Mouse (Mus musculus) kidney, adult 11 months (tissue): ENCODE data around the gene Med16.
A peak's percentile ranks its signal among the peaks of the same experiment; 100 is the strongest.

Experiments
- DNase-seq: peaks from one replicate; pipeline ENCODE4 v3.0.0; 2022

The Med16 gene

DNA sequence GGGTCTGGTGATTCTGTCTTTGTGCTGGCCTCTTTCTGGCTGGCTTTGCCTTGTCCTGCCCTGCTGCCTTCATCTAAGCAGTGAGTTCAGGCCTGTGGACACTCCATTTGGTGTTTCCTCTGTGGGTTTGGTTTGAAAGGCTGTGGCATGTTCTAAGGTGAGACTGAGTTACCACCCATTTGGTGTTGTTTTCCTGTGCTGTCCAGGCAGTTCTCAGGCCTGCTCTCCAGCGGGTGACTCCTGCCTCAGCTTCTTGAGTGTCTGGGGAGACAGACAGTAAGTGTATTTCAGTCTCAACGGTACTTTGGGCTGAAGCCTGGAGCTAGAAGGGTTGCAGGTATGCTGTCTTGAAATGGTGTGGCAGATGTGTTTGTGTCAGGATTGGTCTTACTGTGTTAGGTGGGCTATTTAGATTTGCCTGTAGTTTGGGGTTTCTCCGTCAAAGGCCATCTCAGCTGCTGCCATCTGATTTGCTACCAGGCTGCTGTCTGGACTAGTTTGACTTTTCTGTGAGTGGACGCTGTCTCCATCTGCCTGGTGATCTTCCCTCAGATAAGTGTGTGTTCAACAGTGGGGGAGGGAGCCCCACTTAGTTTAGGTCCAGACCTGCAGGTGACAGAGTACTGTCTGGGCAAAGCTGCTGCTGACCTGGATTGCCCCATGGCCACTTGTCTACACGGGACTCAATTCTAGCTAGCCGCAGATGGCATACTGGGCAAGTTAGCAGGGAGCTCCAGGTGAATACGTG, 51.8 kb downstream of the Med16 start:
- peak; percentile 33 for DNase-seq

GRCm38 (mm10) chr10:79856280-79856679, 52.4 kb downstream of the Med16 start:
- DNase-seq, result no peak

GRCm38 (mm10) chr10:79855558-79856184, 53.1 kb downstream of the Med16 start:
- peak; percentile 96 for DNase-seq

DNA sequence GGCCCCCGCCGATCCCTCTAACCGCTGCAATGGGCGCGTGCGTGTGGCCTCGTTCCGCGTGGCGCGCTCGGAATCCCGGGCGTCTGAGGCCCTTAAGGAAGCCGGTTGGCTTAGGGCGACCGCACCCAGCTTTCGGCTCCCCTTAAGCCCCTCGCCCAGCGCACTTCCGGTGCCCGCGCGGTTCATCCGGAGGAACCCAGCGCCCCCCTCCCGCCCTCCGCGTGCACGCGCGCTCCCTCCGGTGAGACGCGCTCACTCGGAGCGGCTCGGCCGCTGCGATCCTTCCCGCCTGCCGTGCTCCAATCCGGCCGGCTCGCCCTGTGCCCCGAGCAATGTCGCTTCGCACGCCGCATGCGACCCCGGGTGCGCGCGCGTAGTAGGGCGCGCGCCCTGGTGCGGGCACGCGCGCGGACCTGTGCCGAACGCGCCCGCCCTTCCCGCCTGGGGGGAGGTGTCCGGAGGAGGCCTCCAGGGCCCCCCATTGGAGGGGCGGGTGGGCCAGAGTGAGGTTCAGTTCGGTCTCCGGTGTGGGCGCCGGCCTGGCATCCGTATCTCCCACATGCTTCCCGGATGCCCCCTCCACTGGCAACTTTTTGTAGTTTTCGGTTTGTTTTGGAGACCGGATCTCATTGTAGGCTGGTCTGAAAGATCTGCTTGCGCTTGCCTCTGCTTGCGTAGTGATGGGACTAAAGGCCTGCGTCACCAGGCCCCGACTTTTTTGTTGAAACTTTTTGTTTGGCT, 53.8 kb downstream of the Med16 start:
- peak; percentile 67 for DNase-seq

DNA sequence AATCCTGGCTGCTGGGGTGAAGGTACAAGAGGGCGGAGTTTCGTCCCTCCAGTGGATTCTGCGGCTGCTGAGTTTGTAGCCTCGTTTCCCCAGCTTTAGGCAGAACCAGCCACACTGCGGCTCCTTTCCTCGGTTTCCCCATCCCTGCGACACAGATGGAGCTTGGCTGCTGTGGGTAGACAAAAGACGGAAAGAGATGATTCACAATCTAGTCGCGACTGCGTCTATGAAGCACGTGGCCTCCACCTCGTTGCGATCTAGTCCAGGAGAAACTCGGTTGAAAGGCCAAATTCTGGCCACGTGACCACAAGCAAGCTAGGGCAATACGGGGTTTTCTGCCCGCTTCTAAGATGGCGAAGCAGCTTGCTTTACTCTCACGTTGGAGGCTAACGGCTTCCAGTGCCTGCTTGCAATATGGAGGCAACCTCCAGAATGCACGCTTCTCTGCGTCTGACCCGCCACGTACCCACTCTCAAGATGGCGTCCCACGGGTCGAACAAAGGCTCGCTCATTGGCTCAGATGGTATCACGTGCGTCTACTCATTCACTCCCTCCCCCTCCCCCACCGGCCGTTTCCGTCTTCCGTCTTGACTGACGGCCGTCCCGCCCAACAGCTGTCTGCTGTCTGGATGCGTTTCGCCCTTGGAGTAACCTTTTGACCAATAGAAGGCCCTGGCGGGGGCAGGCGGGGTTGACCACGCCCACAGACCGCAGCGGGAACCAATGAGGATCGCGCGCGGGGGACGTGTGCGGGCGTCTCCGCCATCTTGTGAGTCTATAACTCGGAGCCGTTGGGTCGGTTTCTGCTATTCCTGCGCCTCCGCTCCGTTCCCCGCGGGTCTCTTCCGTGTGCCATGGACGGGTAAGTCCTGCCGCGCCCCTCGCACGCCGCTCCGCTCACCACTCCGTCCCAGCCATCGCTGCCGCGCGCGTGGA, 54.6 kb downstream of the Med16 start, which contains the start of gene Ptbp1:
Ptbp1 (plus strand) TSS at position 568 of the 936 bp plus-strand sequence.
- peak; percentile 99 for DNase-seq

GRCm38 (mm10) chr10:79853392-79853791, 55.3 kb downstream of the Med16 start:
- peak; percentile 95 for DNase-seq

GRCm38 (mm10) chr10:79852827-79853226, 55.9 kb downstream of the Med16 start:
- DNase-seq, result no peak

GRCm38 (mm10) chr10:79852107-79852789, 56.5 kb downstream of the Med16 start:
- DNase-seq, result peak; percentile 76

DNA sequence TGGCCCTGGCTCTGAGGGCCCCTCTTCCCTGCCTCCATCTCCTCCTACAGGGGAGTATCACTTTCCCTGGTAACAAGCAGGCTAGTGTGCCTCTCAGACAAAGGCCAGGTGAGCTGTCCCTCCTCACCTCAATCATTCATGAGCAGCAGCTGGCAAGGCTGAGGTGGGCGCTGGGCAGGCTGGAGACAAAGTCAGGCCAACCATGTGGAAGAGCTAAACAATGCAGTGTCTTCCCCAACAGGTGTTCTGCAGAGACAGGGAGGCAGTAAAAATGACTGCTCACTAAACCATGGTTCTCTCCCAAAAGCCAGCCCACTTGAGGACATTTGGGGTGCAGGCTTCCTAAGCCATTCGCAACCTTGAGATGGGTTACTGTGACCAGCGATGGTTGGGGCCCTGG, 57.1 kb downstream of the Med16 start:
- DNase-seq, result no peak

DNA sequence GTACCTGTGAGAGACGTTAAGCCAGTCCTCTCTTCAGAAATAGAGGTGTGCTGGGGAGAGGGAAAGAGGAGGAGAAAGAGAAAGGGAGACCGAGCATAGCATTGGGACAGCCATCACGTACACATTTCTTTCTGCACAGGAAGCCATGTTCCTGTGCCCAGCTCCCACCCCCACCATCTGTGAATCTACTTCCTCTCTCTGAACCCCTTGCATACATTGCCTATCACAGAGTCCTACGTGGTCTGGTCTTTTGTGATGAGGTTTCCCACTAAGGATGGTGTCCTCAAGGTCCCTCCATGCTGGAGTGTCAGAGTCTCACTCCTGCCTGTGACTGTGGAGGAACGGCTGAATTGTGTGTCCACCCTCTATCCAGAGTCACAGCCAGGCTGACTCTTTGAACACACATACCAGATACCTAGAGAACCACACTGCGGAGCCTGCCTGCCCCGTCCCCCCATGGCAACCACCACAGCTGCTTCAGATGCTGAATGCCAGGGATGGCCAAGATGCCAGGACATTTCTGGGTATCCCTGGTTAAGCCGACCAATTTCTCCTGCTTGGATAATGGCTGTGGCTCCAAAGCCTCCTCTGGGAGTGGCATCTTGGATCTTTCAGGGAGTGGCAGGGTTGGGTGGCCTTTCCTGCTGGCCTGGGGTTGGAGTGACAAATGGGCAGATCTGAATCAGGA, 58.6 kb downstream of the Med16 start:
- DNase-seq, result no peak

DNA sequence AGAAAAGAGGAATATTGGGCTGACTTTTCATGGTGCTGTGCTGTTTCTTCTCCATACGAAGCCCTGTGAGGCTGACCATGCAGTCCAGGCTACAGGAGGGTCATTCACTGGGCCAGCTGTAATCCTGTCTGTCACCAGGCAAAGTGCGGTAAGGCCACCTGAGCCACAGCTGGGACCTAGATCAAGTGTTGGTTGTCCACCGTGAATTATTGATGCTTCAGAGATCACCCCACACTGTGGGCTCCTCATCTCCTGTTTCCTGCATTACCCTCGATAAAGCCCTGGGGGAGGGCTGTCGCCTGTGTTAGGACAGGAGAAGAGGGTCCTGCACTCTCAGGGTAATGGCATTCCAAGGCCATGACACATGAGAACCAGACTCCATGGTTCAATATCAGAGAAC, 62.2 kb downstream of the Med16 start:
- DNase-seq, result no peak
